Mouse (Mus musculus) heart, postnatal 36 days (tissue): ENCODE data around the gene Nlk. TPM values are rescaled to one million over a fixed set of nuclear protein-coding genes. Genes with fewer than 3 reads are reported as not detected.
"Not testable (repeated sequence)": the region's sequence is repeated elsewhere in the genome, so short reads cannot be mapped to it uniquely, and the experiment has no call there.

ENCODE experiments used
- DNase-seq, 2 experiments: peaks; one replicate each; pipeline ENCODE4 v3.0.0; 2021 to 2022
- intact Hi-C: fragments of 180-260 bp; cut with DNase I; formaldehyde crosslinking; loops from one replicate; pipeline ENCODE4 v1.15.1; 2025
- total RNA-seq, 2 experiments: library from RNA; stranded (reverse); gene quantifications; 2 replicates each; pipeline ENCODE4 v1.2.3; 2021

Nlk gene
- total RNA-seq, 2 experiments from 2014 or later, result 11.4 to 11.9 TPM

GRCm38 (mm10) chr11:78600051-78600450 is 97.1 kb downstream of the Nlk start:
- DNase-seq, result no peak

GRCm38 (mm10) chr11:78598763-78599415 is 98.3 kb downstream of the Nlk start:
- intact Hi-C loops, result no loop called here
- no peak for DNase-seq

More at GRCm38 (mm10) chr11:78600051-78600450, 97.1 kb downstream of the Nlk start:
- intact Hi-C loops, result no loop called here

DNA sequence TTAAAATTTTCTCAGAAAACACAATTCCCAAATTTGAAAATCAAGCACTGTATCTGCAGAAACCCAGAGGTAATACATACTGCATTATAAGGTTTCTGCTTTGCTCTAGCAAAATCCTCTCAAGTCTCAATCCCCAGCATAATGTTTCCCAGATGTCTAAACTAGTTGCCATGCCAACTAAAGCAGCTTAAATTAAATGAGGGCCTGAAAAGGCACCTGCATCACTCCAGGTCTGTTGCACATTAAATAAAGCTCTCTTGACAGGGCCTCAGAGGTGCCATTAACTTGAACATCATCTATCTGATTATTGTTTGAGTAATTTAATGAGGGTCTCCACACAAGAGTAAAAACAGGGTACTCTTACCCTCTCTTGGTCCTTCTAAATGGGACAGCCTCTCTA is 100.4 kb downstream of the Nlk start:
- DNase-seq, result no peak
- intact Hi-C loops, result no loop called here

GRCm38 (mm10) chr11:78595773-78596172 is 101.4 kb downstream of the Nlk start:
- intact Hi-C loops, result no loop called here
- no peak for DNase-seq

GRCm38 (mm10) chr11:78594271-78594964 is 102.8 kb downstream of the Nlk start:
- no peak for DNase-seq
- intact Hi-C loops, result no loop called here

GRCm38 (mm10) chr11:78587677-78588076 is 109.5 kb downstream of the Nlk start:
- intact Hi-C loops, result loop anchor here (5.0 kb wide), 1 partner anchor 240 kb away; the partner anchor contains the start of gene Lyrm9
- not testable (repeated sequence) for DNase-seq

DNA sequence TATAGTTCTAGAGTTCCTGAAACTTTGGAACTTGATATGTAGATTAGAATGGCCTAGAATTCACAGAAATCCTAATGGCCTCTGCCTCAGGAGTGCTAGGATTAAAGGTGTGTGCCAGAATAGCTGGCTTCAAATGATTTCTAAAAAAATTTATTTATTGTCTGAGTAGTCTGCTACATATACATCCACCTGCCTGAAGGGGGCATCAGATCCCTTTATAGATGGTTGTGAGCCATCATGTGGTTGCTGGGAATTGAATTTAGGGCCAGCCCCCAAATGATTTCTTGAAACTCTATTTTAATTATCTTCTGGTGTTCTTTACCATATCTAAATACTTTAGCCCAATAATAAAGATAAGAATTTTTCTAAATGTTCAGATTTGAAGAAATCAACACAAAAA is 111.1 kb downstream of the Nlk start:
- intact Hi-C loops, result loop anchor here (5.0 kb wide), 1 partner anchor 241 kb away; the partner anchor contains the start of gene Lyrm9
- DNase-seq, result no peak

- no peak for DNase-seq
- intact Hi-C loops, result no loop called here
These were observed 114.3 kb downstream of the Nlk start for GRCm38 (mm10) chr11:78582848-78583247.

GRCm38 (mm10) chr11:78574975-78575374 is 122.2 kb downstream of the Nlk start:
- intact Hi-C loops, result no loop called here
- no peak for DNase-seq

DNA sequence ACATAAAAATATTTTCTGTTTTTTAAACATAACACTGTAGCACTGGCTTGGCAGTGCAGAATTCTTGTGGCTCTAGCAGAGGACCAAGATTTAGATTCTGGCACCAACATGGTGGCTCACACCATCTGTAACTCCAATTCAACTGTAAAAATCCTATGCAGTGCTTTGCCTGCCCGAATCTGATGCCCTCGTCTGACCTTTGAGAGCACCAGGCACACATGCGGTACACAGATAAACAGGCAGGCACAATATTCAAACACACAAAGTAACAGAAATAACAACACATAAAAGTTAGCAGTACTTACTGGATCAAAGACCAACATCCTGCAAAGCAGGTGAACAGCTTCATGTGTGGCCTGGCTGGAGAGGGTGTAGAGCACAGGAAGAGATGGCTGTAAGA is 122.6 kb downstream of the Nlk start:
- DNase-seq, result no peak
- intact Hi-C loops, result no loop called here

- intact Hi-C loops, DNase-seq: not testable (repeated sequence)
These were observed 123.1 kb downstream of the Nlk start for GRCm38 (mm10) chr11:78574031-78574430.

- DNase-seq, result no peak
These were observed 125.3 kb downstream of the Nlk start for GRCm38 (mm10) chr11:78571854-78572253.

DNA sequence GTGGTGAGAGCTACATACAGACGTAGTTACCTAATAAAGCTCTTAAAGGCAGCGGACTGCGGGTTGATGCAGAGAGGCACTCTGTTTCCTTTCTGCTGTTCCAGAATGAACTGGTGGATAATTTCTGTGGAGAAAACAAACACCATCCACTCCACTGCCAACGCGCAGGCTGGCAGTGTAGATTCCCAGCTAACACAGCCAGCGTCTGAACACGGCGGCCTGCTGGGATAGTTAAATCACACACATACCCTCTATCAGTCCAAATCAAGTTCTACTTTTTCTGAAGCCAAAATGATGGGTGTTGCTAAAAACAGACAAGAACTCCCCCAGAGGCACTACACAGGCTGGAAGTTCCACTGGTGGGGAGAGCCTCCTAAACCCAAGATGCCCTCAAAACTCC is 125.7 kb downstream of the Nlk start:
- DNase-seq, result no peak

More at GRCm38 (mm10) chr11:78571854-78572253, 125.3 kb downstream of the Nlk start:
- intact Hi-C loops, result no loop called here

DNA sequence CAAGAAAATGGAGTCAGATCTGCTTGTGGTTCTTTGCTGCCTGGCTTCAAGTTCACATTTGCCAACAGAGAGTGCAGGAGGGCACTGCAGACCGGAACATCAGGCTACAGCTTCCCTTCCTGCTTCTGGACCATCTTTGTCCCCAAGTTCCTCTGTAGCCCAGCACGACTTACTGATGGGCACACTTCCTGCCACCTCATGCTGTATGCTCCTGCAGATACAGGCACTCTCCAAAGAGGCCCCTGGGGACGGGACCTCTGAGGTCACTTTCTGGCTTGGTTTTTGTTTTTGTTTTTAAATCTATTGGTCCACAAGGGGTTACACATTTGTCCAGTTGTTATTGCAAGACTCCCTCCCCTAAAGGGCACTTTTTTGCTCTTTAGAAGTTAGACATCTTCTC is 127.4 kb downstream of the Nlk start:
- intact Hi-C loops, result loop anchor here (5.0 kb wide), 1 partner anchor 127 kb away; the partner anchor contains the start of gene Nlk
- DNase-seq, result no peak

More for the DNA sequence above, 125.7 kb downstream of the Nlk start:
- intact Hi-C loops, result no loop called here

DNA sequence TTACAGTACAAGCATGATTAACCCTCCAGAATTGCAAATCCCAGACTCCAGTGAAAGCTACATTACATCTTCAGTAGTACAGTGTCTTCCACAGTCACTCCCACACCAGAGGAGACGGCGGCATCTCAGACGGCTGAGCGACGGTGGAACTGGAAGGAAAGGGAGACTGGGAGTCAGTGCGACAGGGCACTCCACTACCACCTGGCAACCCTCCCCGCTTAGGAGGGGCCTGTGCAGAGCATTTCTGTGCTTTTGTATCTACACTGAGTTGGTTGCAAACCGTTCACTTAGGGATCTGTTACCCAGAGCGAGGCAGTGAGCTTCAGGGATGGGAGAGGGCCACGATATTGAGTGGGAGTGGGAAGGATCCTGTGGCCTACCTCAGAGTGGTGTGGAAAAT is 128.3 kb downstream of the Nlk start:
- intact Hi-C loops, result loop anchor here (5.0 kb wide), 1 partner anchor 128 kb away; the partner anchor contains the start of gene Nlk
- no peak for DNase-seq

GRCm38 (mm10) chr11:78567614-78568013 is 129.6 kb downstream of the Nlk start:
- DNase-seq, result no peak
- intact Hi-C loops, result loop anchor here (5.0 kb wide), 1 partner anchor 130 kb away; the partner anchor contains the start of gene Nlk

DNA sequence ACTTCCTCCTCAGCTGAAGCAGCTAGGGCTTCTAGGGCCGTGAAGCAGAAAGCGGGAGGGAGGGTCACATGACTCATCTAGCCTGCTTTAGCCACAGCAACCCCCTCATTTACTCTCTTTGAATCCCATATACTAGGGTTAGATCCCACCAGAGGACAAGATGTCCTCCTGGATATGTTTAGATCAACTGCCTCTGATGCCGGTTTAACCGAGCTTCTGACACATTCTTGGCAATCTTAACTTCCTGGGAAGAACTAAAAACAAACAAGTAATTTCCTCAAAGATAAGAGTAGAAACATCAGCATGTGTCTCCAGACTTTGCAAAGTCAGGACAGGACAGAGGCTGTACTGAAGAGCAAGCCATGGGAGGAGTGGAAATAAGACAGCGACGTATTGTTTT is 130.4 kb downstream of the Nlk start:
- DNase-seq, result peak; percentile 26 to 48
- intact Hi-C loops, result loop anchor here (5.0 kb wide), 1 partner anchor 131 kb away; the partner anchor contains the start of gene Nlk

- peak; percentile 67 to 70 for DNase-seq
- intact Hi-C loops, result loop anchor here (1.0 kb wide), 1 partner anchor 262 kb away; no protein-coding TSS in a partner anchor
These were observed 136.7 kb downstream of the Nlk start for GRCm38 (mm10) chr11:78560447-78560846.

- intact Hi-C loops, result loop anchor here (10.0 kb wide), 1 partner anchor 398 kb away; no protein-coding TSS in a partner anchor
These were observed 139.9 kb downstream of the Nlk start for GRCm38 (mm10) chr11:78557241-78557640.

GRCm38 (mm10) chr11:78556070-78556469 is 141.1 kb downstream of the Nlk start:
- no peak for DNase-seq
- intact Hi-C loops, result loop anchor here (10.0 kb wide), 1 partner anchor 399 kb away; no protein-coding TSS in a partner anchor

More at GRCm38 (mm10) chr11:78557241-78557640, 139.9 kb downstream of the Nlk start:
- no peak for DNase-seq

- intact Hi-C loops, result loop anchor here (10.0 kb wide), 1 partner anchor 399 kb away; no protein-coding TSS in a partner anchor
- DNase-seq, result no peak
These were observed 141.6 kb downstream of the Nlk start for GRCm38 (mm10) chr11:78555623-78556022.
